Mouse (Mus musculus) liver, adult 2 months (tissue): ENCODE data around the gene Ndufv1.

Experiments used
- CTCF ChIP-seq: fragments of 200-500 bp; IDR thresholded peaks from 2 replicates; pipeline ENCODE4 v1.5.1; 2011; ENCODE audit warnings: low read depth, low read length, control low read depth
- POLR2A ChIP-seq: fragments of 200-500 bp; IDR thresholded peaks from 2 replicates; pipeline ENCODE4 v1.6.1; 2011; ENCODE audit warnings: low read length, control low read depth; ENCODE audit not compliant: insufficient read depth; ENCODE audit errors: extremely low read depth

DNA sequence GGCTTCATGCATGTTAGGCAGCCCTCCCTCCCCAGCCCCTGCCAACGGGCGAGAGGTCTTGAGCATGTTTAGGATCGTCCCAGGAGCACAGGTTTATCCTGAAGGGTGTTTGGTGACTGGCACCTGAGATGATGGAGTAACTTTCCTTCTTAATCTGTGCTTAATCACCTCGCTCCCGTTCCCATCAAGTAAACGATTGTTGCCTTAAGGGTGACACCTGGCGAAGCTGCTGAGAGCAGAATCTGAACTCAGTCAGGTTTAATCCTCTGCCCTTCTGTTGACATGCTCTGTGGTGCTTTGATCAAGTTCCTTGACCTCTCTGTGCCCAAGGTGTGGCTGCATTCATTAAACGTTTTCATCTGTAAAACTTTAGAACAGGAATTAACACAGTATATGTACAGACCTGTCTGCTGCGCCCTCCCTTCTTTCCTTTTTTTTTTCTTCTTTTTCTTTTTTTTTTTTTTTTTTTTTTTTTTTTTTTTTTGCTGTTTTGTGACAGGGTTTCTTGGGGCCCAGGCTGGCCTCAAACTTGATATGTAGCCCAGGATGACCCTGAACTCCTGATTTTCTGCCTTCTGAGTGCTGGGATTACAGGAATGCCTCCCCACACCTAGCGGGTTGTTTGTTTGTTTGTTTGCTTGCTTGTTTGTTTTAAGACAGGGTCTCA is 5.4 kb upstream of the Ndufv1 start:
- TF ChIP-seq POLR2A (no peak), CTCF (no peak)
